Mouse (Mus musculus): ENCODE measurements at regions not wholly inside any gene's neighbourhood (a gene's known extent, or its start where the extent isn't known, plus 50 kb on each side); places are given as distances from the start of the nearest gene placed in this dataset.

- Histone ChIP-seq H3K4me1 (peaks cover 8% of the 10 kb centered on the region), H3K36me3 (replicated peaks) (no peaks in the 10 kb centered on the region), H3K9me3 (no peaks in the 10 kb centered on the region), H3K4me3 (no peak overlapping the region), H3K27me3 (ENCODE audit: poor library complexity, severe bottlenecking) (no peaks in the 10 kb centered on the region), H3K27ac (no peak overlapping the region)
- no peak for DNase-seq (ENCODE audit: extremely low spot score, low spot score)
- 45% methylated on average over 1 of the region's 1 CpGs for WGBS
Observed at GRCm38 (mm10) chr8:76230847-76231246, 668.4 kb upstream of the Nr3c2 start.

GRCm38 (mm10) chr8:76249194-76249593, 650.0 kb upstream of the Nr3c2 start:
- Histone ChIP-seq H3K27ac (no peak overlapping the region), H3K4me3 (no peak overlapping the region), H3K4me1 (peaks cover 12% of the 10 kb centered on the region), H3K36me3 (replicated peaks) (no peaks in the 10 kb centered on the region), H3K9me3 (no peaks in the 10 kb centered on the region), H3K27me3 (ENCODE audit: poor library complexity, severe bottlenecking) (no peaks in the 10 kb centered on the region)
- 81% methylated on average over 3 of the region's 3 CpGs for WGBS
- no peak for DNase-seq (ENCODE audit: extremely low spot score, low spot score)

GRCm38 (mm10) chr8:76252161-76253010, 646.9 kb upstream of the Nr3c2 start:
- H3K27me3 ChIP-seq (ENCODE audit: poor library complexity, severe bottlenecking): no peaks in the 10 kb centered on the region
- DNase-seq (ENCODE audit: extremely low spot score, low spot score): no peak
- H3K9me3 ChIP-seq: no peaks in the 10 kb centered on the region
- peaks cover 12% of the 10 kb centered on the region for H3K4me1 ChIP-seq
- H3K27ac ChIP-seq: 0 out of 2 replicates have a peak overlapping the region, but pooled peaks have one; percentile 48
- H3K36me3 ChIP-seq (replicated peaks): no peaks in the 10 kb centered on the region
- no peak overlapping the region for H3K4me3 ChIP-seq
- WGBS: 65% methylated on average over 9 of the region's 9 CpGs

All from forebrain, embryonic 10.5 days (tissue).